Mouse (Mus musculus): ENCODE measurements at regions not wholly inside any gene's neighbourhood (a gene's known extent, or its start where the extent isn't known, plus 50 kb on each side); places are given as distances from the start of the nearest gene placed in this dataset.

DNA sequence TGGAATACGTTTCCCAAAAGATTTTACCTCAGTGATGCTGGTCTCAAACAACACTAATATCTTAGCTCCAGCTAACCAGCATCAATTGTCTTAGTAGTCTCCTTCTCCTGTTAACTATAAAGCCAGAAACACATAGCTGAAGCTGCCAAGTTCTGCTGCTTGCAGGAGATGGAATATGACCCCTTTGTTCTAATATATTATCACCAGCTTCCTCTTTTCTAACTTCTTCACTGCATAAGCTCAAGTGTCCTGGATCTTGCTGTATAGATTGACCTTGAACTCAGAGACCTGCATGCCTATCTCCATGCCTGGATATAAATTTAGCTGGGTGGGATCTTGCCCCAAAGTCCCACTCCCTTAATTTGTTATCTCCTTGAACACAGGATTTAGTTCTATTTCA, 94.8 kb downstream of the Rbm46 start:
- DNase-seq (ENCODE audit: low spot score) = no peak

DNA sequence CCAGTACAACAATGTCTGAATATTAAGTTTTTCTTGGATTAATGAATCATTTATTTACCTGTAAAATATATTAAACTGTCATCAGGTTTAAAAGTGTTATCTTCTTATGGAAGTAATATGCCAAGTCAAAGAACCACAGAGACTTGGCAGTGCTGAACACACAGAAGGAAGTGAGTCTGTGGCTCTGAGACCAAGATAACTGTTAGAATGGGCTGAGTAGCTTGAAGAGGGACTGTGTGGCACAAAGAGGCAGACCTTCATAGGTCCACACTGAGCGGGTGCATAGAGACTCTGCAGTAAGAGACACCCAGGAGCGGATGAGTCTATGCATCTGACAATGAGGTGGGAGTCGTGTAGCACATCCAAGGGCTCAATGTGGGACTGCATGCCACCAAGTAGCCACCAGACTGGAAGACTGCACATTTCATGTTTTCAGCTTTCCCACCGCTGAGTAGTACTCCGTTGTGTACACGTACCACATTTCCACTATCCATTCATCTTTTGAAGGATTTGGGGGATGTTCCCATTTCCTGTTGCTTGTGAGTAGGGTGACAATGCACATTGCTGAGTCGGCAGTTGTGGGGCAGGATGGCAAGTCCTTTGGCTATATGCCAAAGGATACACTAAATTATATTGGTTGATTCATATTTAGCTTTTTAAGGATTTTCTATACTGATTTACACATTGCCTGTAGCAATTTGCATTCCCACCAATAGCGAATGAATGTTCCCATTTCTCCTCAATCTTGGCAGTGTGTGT, 105.6 kb downstream of the Rbm46 start:
- DNase-seq (ENCODE audit: low spot score) = no peak

DNA sequence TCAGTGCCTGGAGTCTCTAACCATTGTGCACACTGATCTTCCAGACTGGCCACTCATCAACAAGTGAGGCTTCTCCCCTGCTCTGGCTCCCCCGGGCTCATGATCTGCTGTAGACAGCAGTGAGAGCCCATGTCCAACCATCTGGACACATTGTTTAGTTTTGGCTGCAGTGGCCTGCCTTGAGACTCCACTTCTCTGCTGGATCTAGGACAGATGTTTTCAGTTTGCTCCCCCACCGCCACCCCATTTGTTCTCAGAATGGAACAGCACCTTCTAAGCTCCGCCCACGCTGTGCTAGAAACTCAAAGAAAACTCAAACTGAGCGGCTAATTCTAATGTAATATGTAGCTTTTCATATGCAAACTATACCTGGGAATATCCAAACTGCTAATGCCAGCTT, 108.8 kb downstream of the Rbm46 start:
- DNase-seq (ENCODE audit: low spot score) = no peak

DNA sequence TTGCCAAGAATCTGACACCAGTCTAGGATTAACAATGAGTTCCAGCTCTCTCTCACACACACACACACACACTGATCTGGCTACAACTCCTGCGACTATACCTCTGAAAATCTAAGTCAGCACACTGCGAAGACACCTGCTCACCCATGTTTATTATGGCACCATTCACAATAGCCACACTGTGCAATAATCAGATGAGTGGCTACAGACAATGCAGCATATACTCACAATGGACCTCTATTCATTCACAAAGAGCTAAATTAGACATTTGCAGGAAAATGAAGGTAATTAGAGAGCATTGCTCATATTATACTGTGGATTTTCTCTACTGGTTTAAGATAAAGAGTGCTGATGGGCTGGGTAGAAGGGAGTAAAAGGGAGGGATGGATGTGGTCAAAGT, 116.3 kb downstream of the Rbm46 start:
- DNase-seq (ENCODE audit: low spot score) = no peak

DNA sequence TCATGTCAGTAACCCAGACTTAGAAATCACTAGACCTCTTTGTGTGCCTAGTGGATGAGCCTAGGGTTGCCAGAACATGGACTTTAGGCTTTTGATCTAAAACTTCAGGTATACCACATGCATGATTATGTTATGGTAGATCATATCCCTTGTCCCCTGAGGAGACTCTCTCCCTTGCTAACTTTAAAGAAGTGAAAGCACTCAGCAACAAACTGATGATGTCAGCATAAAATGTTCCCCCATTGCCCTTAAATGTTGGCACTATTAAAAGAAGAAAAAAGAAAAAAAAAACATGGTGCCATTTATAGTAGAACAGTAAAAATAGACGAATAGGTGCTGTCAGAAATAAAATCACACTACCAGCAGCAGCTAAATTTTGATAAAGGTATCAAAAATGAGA, 117.3 kb downstream of the Rbm46 start:
- no peak for DNase-seq (ENCODE audit: low spot score)

DNA sequence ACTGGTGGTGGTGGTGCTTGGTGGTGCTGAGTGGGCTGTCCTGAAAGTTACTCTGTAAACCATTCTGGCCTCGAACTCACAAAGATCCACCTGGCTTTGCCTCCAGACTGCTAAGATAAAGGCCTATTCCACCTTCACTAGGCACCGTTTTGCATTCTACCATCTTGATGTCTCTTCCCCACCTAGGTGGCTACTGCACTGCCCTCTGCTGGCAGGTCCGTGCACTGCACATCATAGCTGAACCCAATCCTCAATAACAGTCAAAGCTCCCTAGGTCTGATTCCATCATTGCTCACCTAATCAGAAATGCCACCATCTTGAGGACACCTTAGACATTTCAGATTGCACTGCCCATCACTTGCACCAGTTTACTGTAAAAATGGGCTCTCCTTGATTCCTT, 150.7 kb downstream of the Rbm46 start:
- peak; percentile 22 for DNase-seq (ENCODE audit: low spot score)

DNA sequence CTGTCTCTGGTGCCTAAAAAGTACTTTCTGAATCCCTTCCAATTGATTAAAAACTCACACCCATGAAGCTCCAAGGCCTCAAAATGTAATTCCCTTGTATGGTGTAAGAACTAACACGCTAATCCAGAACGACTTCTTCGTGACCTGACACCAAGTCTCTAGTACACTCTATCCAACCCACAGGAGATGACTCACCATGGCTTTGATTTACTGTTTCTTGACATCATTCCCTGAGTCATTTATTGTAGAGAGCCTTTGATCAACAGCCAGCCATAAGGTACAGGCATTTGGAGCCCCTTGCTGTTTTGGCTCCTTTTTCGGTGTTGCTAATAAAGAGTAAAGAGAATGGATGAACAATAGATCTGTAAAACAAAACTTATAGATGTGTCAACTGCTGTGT, 159.7 kb upstream of the Npy2r start:
- peak; percentile 64 for DNase-seq (ENCODE audit: low spot score)

DNA sequence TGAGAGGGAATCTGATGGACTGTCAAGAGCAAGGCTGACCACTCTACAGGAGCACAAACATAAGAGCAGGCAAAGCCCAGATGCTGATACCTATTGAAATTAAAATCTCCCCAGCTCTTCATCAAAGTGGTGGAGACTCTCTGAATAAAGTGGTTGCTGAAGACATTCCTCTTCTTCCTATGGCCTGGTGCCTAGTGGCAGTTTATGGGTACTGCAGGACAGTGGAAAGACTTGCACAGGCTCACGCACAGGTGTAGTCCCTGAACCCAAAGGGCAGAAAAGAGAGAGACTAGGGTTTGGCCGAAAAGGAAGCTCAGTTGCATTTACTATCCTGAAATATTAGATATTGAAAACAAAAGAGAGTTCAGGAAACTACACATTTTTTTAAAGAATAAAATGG, 144.2 kb upstream of the Npy2r start:
- DNase-seq (ENCODE audit: low spot score) = no peak

DNA sequence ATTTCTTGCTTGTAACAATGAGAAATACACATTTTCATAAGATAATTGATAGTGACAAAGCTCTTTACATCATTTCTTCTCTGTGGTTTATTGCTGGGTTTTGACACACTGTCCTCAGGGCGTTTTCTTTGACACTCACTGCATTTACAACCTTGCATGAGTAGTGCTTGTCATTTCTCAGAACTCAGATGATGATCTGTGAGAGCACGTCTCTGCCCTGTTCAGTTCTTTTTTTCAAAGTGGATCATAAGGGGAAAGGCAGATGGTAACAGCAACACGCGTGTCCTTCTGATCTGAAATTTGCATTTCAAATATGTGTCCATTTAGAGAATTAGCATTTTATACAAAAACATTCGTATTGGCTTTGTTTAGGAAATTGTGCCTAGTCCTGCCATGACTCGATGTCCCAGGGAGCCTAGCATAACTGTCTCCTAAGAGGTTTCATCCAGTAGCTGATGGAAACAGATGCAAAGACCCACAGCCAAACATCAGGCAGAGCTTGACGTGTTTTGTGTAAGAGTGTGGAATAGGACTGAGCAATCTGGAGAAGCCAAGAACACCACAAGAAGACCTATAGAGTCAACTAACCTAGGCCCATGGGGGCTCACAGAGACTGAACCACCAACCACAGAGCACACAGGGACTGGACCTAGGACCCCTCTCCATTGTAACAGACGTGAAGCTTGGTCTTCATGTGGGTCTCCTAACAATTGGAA, 108.4 kb upstream of the Npy2r start:
- DNase-seq (ENCODE audit: low spot score) = no peak

DNA sequence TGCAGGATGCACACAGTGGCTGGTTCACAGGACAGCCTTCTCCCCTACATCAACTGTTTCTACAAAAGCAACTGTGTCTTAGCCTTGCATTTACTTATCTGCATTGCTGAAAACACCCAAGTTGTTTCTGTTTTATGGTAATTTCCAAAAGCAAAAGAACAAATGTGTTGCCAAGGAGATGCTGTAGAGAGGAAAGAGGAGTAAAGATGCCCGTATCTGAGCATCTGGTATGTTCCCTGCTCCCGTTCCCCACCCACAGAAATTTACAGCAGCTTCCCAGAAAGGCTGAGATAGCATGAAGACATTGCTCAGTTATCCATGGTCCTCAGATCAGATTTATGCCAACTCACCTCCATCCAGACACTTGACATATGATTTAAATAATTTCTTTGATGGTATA, 104.5 kb upstream of the Npy2r start:
- no peak for DNase-seq (ENCODE audit: low spot score)

DNA sequence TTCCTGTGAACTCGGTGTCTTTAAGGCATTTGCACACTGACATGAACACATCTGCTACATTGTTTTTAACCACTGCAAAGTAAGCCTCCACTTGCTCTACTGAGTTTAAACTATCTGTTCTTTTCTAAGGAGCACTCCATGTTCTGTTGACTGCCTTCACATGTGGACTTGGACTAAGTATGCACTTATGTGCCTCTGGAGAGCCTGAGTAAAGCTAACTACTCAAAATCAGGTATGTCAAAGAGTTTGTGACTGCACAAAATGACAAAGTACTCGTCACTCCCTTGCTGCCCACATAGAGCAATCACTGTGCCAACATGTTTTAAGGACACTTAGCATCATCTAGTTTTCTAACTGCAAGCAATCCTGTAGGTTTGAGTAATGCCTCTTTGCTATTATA, 92.2 kb upstream of the Npy2r start:
- no peak for DNase-seq (ENCODE audit: low spot score)

DNA sequence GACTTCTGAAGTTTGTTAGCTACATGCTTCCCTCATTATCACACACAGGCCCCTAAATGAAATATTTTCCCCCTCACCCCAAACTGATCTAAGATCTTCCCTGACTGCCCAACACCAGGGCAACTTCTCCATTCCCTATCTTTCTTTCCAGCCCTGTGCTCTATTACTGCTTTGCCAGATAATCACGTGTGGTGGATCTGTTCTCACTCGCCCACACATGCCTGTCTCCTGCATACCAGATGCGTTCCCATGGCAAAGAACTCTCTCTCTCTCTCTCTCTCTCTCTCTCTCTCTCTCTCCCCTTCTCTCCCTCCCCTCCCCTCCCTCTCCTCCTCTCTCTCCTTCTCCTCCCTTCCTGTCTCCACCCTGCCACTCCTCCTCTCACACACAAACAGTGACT, 88.8 kb upstream of the Npy2r start:
- DNase-seq (ENCODE audit: low spot score) = no peak

DNA sequence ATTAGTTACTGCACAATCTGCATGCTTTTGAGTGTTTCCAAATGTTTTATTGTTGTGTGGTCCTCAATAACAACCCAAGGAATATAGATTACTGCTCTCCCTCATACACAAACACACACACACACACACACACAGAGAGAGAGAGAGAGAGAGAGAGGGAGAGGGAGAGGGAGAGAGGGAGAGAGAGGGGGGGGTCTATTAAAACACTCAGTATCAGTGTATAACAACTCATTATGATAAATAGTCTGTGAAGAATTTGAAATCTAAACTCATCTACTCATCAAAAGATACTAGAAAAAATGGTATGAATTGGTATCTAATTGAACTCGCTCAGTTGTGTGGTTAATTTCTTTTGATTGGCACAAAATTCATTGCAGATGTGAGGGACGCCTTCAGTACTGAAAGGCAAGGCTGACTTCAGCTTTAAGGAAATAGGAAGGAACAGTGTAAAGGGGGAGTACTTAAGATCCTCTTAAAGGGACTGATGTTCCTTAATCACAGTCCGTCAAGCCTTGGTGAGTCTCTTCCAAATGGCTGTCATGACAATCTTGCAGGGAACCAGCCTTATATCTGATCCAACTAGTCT, 72.6 kb upstream of the Npy2r start:
- DNase-seq (ENCODE audit: low spot score) = no peak

DNA sequence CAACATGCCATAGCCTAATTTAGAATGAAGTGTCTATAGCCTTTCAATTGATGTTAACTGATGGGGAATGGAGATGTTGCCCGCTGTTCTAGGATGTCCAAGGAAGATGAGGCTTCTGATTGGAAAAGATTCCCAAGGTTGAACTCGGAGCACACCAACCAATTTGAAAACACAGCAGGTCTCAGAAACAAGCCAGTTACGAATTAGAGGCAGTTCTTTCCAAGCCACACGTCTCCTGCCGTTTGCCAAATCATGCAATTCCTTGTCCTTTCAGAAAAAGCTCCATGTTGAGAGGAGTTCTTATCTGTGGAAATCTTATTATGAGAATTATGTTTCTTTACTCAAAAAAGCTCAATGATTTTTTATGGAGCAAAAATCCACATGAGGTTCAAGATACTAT, 71.5 kb upstream of the Npy2r start:
- no peak for DNase-seq (ENCODE audit: low spot score)

DNA sequence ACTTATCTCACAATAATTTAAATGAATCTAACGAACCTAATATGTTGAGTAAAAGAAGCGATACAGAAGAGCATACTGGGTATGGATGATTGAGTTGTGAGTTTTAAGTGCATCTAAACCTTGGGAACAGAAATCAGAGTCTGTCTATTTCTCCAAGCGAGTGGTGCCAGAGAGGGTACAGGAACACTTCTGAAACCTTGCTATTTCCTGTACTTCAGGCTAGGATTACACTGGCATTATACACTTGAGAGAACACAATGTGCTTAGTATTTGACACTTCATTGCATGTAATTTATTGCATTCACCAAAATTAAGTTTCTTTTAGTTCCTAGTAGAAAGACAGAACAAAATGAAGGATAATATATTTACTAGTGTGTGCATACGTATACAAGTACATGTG, 54.0 kb upstream of the Npy2r start:
- DNase-seq (ENCODE audit: low spot score) = no peak

DNA sequence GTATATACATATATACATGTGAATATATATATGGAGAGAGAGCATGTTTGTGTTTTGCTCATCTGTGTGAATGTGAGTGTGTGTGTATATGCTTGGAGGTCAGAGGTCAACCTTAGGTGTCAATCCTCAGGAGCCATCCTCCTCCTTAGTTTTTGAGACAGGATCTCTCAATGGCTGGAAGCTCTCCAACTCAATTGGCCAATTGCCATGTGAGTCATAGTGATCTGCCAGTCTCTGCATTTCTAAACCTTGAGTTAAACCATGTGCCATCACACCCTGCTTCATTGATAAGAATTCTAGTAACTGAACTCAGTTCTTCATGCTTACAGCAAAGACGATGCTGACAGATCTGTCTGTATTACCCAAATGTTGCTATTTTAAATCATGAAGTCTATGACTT, 50.8 kb upstream of the Npy2r start:
- peak; percentile 69 for DNase-seq (ENCODE audit: low spot score)
